Mouse (Mus musculus): ENCODE measurements around the gene Olfr126.

DNA sequence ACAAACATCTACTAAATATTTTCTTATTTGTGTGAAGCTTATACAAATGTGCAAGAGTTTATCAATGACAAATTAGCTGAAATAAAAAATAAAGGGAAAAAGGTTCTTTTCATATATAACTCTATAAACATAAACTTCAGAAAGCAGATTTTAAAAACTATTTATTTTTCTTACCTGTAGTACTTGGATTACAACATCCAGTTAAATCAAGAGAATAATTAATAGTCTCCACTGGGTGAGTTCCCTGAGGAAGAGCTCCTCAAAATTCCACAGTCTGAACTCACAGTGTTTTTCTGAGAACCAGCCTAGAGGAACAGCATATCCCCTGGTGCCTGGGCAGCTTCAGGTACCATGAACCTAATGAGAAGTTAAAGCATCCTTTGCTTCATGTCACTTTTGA, 14.6 kb upstream of the Olfr126 start, which contains the start of gene Olfr125:
- no peak for TF ChIP-seq CTCF (IDR thresholded peaks at IDR 0.05; ENCODE audit: low read depth, low read length)
- no peak for TF ChIP-seq POLR2A (IDR thresholded peaks at IDR 0.05; ENCODE audit: borderline replicate concordance, low read depth, low read length)
